Mouse (Mus musculus): ENCODE measurements around the gene Prom2.

DNA sequence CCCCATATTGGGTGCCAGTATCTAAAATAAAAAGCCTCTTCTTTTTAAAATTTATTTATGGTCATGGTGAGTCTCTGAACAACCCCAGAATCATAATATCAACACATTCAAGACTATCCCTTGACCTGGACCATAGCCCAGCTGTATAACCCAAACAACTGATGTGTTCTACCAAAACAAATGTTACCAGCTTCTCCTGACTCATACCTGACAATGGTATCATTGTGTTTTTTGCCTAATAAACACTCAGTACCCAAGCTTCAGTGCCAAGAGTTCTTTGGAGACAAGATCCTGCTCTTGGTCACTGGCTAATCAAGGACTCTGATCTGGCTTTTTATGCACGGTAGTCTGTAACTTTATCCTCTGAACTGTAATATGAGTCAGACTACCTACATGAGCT, 32.1 kb upstream of the Prom2 start:
- no peak for TF ChIP-seq MAX (IDR thresholded peaks at IDR 0.05; ENCODE audit: low read depth)
- TF ChIP-seq CEBPB (IDR thresholded peaks at IDR 0.05; ENCODE audit: insufficient read depth, poor library complexity, severe bottlenecking): no peak
- TF ChIP-seq POLR2A (IDR thresholded peaks at IDR 0.05; ENCODE audit: insufficient read length, low read depth): no peak
- no peak for TF ChIP-seq USF1 (IDR thresholded peaks at IDR 0.05; ENCODE audit: low read depth)
- no peak for TF ChIP-seq POLR2AphosphoS2 (IDR thresholded peaks at IDR 0.05; ENCODE audit: insufficient read length, low read depth)
- peak in 1 of 3 experiments; percentile 64 for TF ChIP-seq MYOG (IDR thresholded peaks at IDR 0.05; ENCODE audit: control insufficient read depth in 1 of 3, insufficient read depth in 1 of 3, insufficient read length in 2 of 3, low read depth in 2 of 3)
- no peak for TF ChIP-seq SRF (IDR thresholded peaks at IDR 0.05; ENCODE audit: control insufficient read depth, insufficient read length, low read depth)
- no peak for TF ChIP-seq TCF3 (IDR thresholded peaks at IDR 0.05; ENCODE audit: insufficient read length, low read depth)
- TF ChIP-seq TCF12 (IDR thresholded peaks at IDR 0.05; ENCODE audit: insufficient read depth, poor library complexity, severe bottlenecking): no peak

Data from myocyte (in vitro differentiated cells).